Mouse (Mus musculus) heart, adult 2 months (tissue): ENCODE measurements around the gene Stxbp2. TPM values are rescaled to one million over a fixed set of nuclear protein-coding genes. Genes with fewer than 3 reads are reported as not detected.

Experiments used
- DNase-seq, 2 experiments: peaks; one replicate each; pipeline ENCODE4 v3.0.0; 2021
- H3K27ac ChIP-seq: fragments of 200-600 bp; 2 replicates; pipeline ENCODE4 v1.8.1; 2022
- H3K27me3 ChIP-seq: fragments of 200-500 bp; 2 replicates; pipeline ENCODE4 v1.6.1; 2012; ENCODE audit warnings: mild to moderate bottlenecking, low read length, inconsistent platforms, mixed read lengths; ENCODE audit not compliant: control insufficient read depth, insufficient read depth
- H3K36me3 ChIP-seq: fragments of 200-500 bp; 2 replicates; pipeline ENCODE4 v1.6.1; 2012; ENCODE audit warnings: low read length, inconsistent platforms; ENCODE audit not compliant: control insufficient read depth, insufficient read depth
- H3K4me1 ChIP-seq: fragments of 200-500 bp; 2 replicates; pipeline ENCODE4 v1.6.1; 2011; ENCODE audit warnings: low read length; ENCODE audit not compliant: control insufficient read depth, insufficient read depth
- H3K4me3 ChIP-seq: fragments of 200-600 bp; 2 replicates; pipeline ENCODE4 v1.8.1; 2022
- H3K79me2 ChIP-seq: fragments of 200-500 bp; replicated peaks from 2 replicates; pipeline ENCODE4 v1.6.1; 2012; ENCODE audit warnings: mild to moderate bottlenecking, inconsistent platforms, low read length, moderate library complexity, mixed read lengths; ENCODE audit not compliant: control insufficient read depth, insufficient read depth
- H3K9ac ChIP-seq: fragments of 200-500 bp; 2 replicates; pipeline ENCODE4 v1.6.1; 2012; ENCODE audit warnings: low read depth, mild to moderate bottlenecking, control low read depth, inconsistent platforms, low read length, mixed read lengths
- CTCF ChIP-seq: fragments of 200-600 bp; IDR thresholded peaks from 2 replicates; pipeline ENCODE4 v1.8.1; 2022; ENCODE audit warnings: antibody characterized with exemption, mild to moderate bottlenecking, moderate library complexity
- EP300 ChIP-seq: fragments of 200-500 bp; IDR thresholded peaks from 2 replicates; pipeline ENCODE4 v1.6.1; 2011; ENCODE audit warnings: low read depth, low read length, control low read depth; ENCODE audit not compliant: insufficient read depth
- POLR2A ChIP-seq: fragments of 200-500 bp; IDR thresholded peaks from 2 replicates; pipeline ENCODE4 v1.6.1; 2011; ENCODE audit warnings: mild to moderate bottlenecking, low read depth, low read length, control low read depth; ENCODE audit not compliant: insufficient read depth
- WGBS: fragments of 180-500 bp; shearing (Covaris S2); methylation state at CpG from one replicate; pipeline ENCODE4 v1.1.7; 2018; 5-methylcytosine and 5-hydroxymethylcytosine counted together
- intact Hi-C: fragments of 180-260 bp; cut with DNase I; formaldehyde crosslinking; loops from one replicate; pipeline ENCODE4 v1.15.1; 2025
- polyA plus RNA-seq: library from polyadenylated mRNA; depleted of rRNA; stranded (reverse); fragments of >200 nt; gene quantifications from 2 replicates; pipeline ENCODE4 v1.2.3, GENCODE M21; 2012; rRNA removed
- total RNA-seq, 2 experiments: library from RNA; stranded (reverse); gene quantifications; 2 replicates each; pipeline ENCODE4 v1.2.3; 2021

The Stxbp2 gene
- total and polyA plus RNA-seq, 3 experiments = 5.7 to 9.6 (median 6.4) TPM

DNA sequence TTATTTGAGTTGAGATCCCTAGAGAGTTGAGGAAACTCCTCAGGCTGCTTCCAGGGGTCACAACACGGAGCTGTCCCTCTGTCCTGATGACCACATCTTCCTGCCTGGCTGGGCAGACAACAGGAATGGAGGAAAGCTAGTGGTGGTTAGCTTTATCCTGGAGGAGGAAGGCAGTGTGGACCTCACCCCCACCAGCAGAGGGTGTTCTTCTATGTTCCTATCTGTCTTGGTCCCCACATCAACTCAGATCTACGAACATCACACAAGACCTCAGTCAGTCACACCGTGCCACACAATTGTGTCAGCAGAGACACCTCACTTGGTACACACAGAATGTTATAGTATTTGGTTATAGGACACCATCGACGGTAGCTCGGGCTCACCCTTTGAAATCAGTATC lies 56.8 kb downstream of the Stxbp2 start:
- 65% methylated on average over 6 of the region's 6 CpGs for WGBS
- TF ChIP-seq CTCF = no peak
- no peak for TF ChIP-seq EP300
- no peak for TF ChIP-seq POLR2A
- Histone ChIP-seq H3K4me3 (no peak overlapping the region), H3K9ac (no peak overlapping the region), H3K27me3 (no peaks in the 10 kb centered on the region), H3K27ac (no peak overlapping the region), H3K79me2 (no peaks in the 10 kb centered on the region), H3K4me1 (no peaks in the 10 kb centered on the region), H3K36me3 (no peaks in the 10 kb centered on the region)
- intact Hi-C loops = no loop called here
- DNase-seq = no peak

DNA sequence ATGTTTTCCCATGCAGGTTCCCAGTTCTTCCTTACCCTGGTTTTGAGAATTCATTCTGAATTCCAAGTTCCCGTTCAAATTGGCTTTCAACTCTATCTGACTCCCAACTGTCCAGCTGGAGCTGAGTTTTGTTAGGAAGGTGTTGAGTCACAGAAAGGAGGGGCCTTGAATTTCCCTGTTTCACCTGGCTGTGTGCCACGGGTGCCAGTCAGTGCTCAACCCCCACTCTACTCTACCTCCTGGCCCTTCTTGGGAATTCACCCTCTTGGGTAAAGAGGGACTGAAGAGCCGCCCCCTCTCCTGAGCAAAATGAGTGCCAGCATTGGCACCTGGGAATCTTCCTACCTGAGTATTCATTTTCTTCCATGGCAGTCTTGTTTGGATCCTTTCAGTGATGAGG lies 60.0 kb downstream of the Stxbp2 start:
- Histone ChIP-seq H3K4me3 (no peak overlapping the region), H3K27me3 (no peaks in the 10 kb centered on the region), H3K36me3 (no peaks in the 10 kb centered on the region), H3K4me1 (no peaks in the 10 kb centered on the region), H3K79me2 (no peaks in the 10 kb centered on the region), H3K27ac (no peak overlapping the region), H3K9ac (no peak overlapping the region)
- DNase-seq = no peak
- intact Hi-C loops = no loop called here
- TF ChIP-seq CTCF (no peak), POLR2A (no peak), EP300 (no peak)
- WGBS = 63% methylated on average over 3 of the region's 3 CpGs

Other genes with a start within 250 kb of the Stxbp2 start
- gene Arhgef18, start 237.9 kb upstream of the Stxbp2 start, total RNA-seq = 10 to 100 TPM; 18.7 to 20.4 TPM
- 12.3 and 15.3 TPM in 2 replicates for gene Arhgef18, start 237.9 kb upstream of the Stxbp2 start, polyA plus RNA-seq
- 1 to 10 TPM; 2.4 to 3.1 TPM for gene Pex11g, start 163.3 kb upstream of the Stxbp2 start, total RNA-seq
- 4.5 and 5.5 TPM in 2 replicates for gene Pex11g, start 163.3 kb upstream of the Stxbp2 start, polyA plus RNA-seq
- under 1 TPM in 1 of 2 experiments, not detected in 1; 0.14 TPM for gene Tex45, start 160.1 kb upstream of the Stxbp2 start, total RNA-seq
- 0.12 TPM in 1 of 2 replicates, not detected in the other for gene Tex45, start 160.1 kb upstream of the Stxbp2 start, polyA plus RNA-seq
- gene Zfp358, start 137.8 kb upstream of the Stxbp2 start, total RNA-seq = 10 to 100 TPM; 24.9 to 30.7 TPM
- gene Zfp358, start 137.8 kb upstream of the Stxbp2 start, polyA plus RNA-seq = 51.3 and 53.9 TPM in 2 replicates
- gene Mcoln1, start 130.5 kb upstream of the Stxbp2 start, total RNA-seq = 10 to 100 TPM; 20.6 to 23.1 TPM
- 86.9 and 123 TPM in 2 replicates for gene Mcoln1, start 130.5 kb upstream of the Stxbp2 start, polyA plus RNA-seq
- gene Pnpla6, start 115.6 kb upstream of the Stxbp2 start, total RNA-seq = 10 to 100 TPM in 1 of 2 experiments, 1 to 10 TPM in 1; 8.5 to 11.1 TPM
- 24.8 and 25.1 TPM in 2 replicates for gene Pnpla6, start 115.6 kb upstream of the Stxbp2 start, polyA plus RNA-seq
- under 1 TPM in 1 of 2 experiments, not detected in 1; 0.39 TPM for gene C330021F23Rik, start 63.0 kb upstream of the Stxbp2 start, total RNA-seq
- 0.50 TPM in 1 of 2 replicates, not detected in the other for gene C330021F23Rik, start 63.0 kb upstream of the Stxbp2 start, polyA plus RNA-seq
- gene Camsap3, start 43.7 kb upstream of the Stxbp2 start, total RNA-seq = 1 to 10 TPM in 1 of 2 experiments, under 1 TPM in 1; 0.68 to 1.2 TPM
- gene Camsap3, start 43.7 kb upstream of the Stxbp2 start, polyA plus RNA-seq = 1.8 and 1.9 TPM in 2 replicates
- gene Xab2, start 9.6 kb upstream of the Stxbp2 start, total RNA-seq = 10 to 100 TPM; 15.3 to 15.4 TPM
- 27.0 and 30.1 TPM in 2 replicates for gene Xab2, start 9.6 kb upstream of the Stxbp2 start, polyA plus RNA-seq
- 10 to 100 TPM; 79.1 to 92.2 TPM for gene Pet100, start 9.4 kb upstream of the Stxbp2 start, total RNA-seq
- 7.6 and 13.6 TPM in 2 replicates for gene Pet100, start 9.4 kb upstream of the Stxbp2 start, polyA plus RNA-seq
- gene Pcp2, start 5.4 kb upstream of the Stxbp2 start, total RNA-seq = not detected
- gene Pcp2, start 5.4 kb upstream of the Stxbp2 start, polyA plus RNA-seq = not detected in 2 replicates
- 1 to 10 TPM in 1 of 2 experiments, under 1 TPM in 1; 0.86 to 2.4 TPM for gene Retn, start 24.8 kb downstream of the Stxbp2 start, total RNA-seq
- 3.0 and 8.4 TPM in 2 replicates for gene Retn, start 24.8 kb downstream of the Stxbp2 start, polyA plus RNA-seq
- gene Mcemp1, start 34.8 kb downstream of the Stxbp2 start, total RNA-seq = under 1 TPM; 0.21 to 0.89 TPM
- 0.31 TPM in 1 of 2 replicates, not detected in the other for gene Mcemp1, start 34.8 kb downstream of the Stxbp2 start, polyA plus RNA-seq
- 1 to 10 TPM; 1.0 to 1.6 TPM for gene Fcor, start 41.4 kb downstream of the Stxbp2 start, total RNA-seq
- 4.2 and 12.9 TPM in 2 replicates for gene Fcor, start 41.4 kb downstream of the Stxbp2 start, polyA plus RNA-seq
- gene Trappc5, start 45.3 kb downstream of the Stxbp2 start, total RNA-seq = 10 to 100 TPM; 17.6 to 19.3 TPM
- gene Trappc5, start 45.3 kb downstream of the Stxbp2 start, polyA plus RNA-seq = 19.9 and 30.1 TPM in 2 replicates
- under 1 TPM; 0.29 to 0.32 TPM for gene Fcer2a, start 63.2 kb downstream of the Stxbp2 start, total RNA-seq
- gene Fcer2a, start 63.2 kb downstream of the Stxbp2 start, polyA plus RNA-seq = 0.76 and 0.98 TPM in 2 replicates
- gene Clec4g, start 89.7 kb downstream of the Stxbp2 start, total RNA-seq = under 1 TPM; 0.66 to 0.70 TPM
- 0.45 and 1.3 TPM in 2 replicates for gene Clec4g, start 89.7 kb downstream of the Stxbp2 start, polyA plus RNA-seq
- under 1 TPM in 1 of 2 experiments, not detected in 1; 0.16 TPM for gene Cd209a, start 118.0 kb downstream of the Stxbp2 start, total RNA-seq
- 1.00 TPM in 1 of 2 replicates, not detected in the other for gene Cd209a, start 118.0 kb downstream of the Stxbp2 start, polyA plus RNA-seq
- not detected for gene Cd209e, start 223.4 kb downstream of the Stxbp2 start, total RNA-seq
- gene Cd209e, start 223.4 kb downstream of the Stxbp2 start, polyA plus RNA-seq = not detected in 2 replicates
- gene Cd209d, start 247.6 kb downstream of the Stxbp2 start, total RNA-seq = not detected
- gene Cd209d, start 247.6 kb downstream of the Stxbp2 start, polyA plus RNA-seq = 0.20 TPM in 1 of 2 replicates, not detected in the other